Mouse (Mus musculus): ENCODE results near the gene Gucy2c.

- TF ChIP-seq CTCF (IDR thresholded peaks at IDR 0.05 in 2 of 3, conservative IDR thresholded peaks at IDR 0.05 in 1 of 3; ENCODE audit: control insufficient read depth in 1 of 3, insufficient read depth in 1 of 3, low read depth in 2 of 3, low read length in 3 of 3, poor library complexity in 1 of 3, severe bottlenecking in 1 of 3), result no peak
- TF ChIP-seq MYC (IDR thresholded peaks at IDR 0.05; ENCODE audit: low read depth, low read length), result no peak
Measured at GRCm38 (mm10) chr6:136735766-136736165, 45.8 kb downstream of the Gucy2c start.

All from MEL (cell line).